Mouse (Mus musculus) megakaryocyte-erythroid progenitor cell, adult 5 weeks (primary cell): ENCODE measurements around the gene C2cd6. TPM values are rescaled to one million over a fixed set of nuclear protein-coding genes. Genes with fewer than 3 reads are reported as not detected.

Experiments used
- polyA plus RNA-seq: library from polyadenylated mRNA; stranded (reverse); fragments of >175 nt; gene quantifications from 2 replicates; pipeline ENCODE4 v1.2.3, GENCODE M21; 2012

The C2cd6 gene
- not detected in 2 replicates for polyA plus RNA-seq

DNA sequence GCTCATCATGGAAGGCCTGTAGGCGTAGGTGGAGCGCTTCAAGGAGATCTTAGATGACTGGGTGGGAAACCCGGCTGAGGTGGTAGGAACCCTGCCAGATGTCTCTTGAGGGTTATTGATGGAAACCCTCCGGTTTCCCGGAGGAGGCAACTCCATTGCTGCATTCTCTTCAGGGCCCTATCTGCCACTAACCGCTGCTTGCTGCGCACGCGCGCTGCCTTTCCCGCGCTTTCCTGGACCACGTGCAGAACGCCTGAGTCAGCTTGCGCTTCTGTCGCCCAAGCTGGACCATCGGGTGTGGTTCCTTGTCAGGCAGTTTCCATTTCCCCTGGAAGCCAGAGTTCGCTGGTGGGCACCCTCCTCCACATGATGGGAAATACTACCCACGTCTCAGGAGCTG, at the start of gene C2cd6:
TSS of gene C2cd6 (minus strand) at position 196 of the 400 bp plus-strand sequence.

DNA sequence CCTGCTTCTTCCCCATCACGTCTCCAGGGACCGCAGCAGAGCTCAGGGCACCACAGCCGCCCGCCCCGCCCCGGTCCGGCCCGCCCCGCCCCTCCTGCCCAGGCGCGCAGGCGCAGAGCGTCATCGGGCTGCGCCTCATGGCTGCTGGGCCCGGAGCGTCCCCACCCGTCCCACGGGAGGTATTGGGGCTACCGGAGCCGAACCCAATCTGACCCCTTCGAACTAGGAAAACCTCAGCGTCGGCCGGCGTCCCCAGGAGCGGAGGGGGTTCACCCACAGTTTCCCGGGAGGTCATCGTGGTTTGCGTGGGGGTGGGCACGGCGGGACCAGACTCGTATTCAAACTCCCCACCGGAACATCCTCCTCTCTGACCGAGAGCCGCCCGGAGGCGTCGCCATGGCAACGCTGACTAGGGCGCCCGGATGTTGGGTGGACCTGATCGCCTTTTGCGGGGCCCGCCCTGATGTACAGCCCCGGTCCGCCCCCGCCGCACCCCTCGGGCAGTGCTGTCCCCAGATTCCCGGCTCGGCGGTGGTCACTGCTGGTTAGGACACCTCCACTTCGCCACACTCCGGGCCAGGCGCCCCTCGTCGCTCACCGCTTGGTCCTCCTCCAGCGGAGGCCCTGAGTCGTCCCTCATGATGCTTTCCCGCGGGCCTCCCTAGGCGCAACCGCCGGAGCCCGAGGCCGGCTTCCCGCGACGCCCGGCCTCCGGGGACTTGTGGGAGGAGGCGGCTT, 25.2 kb upstream of the C2cd6 start, which contains the start of gene Tmem237:
TSS of gene Tmem237 (minus strand) at position 689 of the 738 bp plus-strand sequence.

Other genes starting within 250 kb of the C2cd6 start
- 53.1 and 62.8 TPM in 2 replicates for gene Trak2, start 121.5 kb downstream of the C2cd6 start, polyA plus RNA-seq
- gene Stradb, start 121.4 kb downstream of the C2cd6 start, polyA plus RNA-seq = 2.9 and 5.6 TPM in 2 replicates
- gene Tmem237, start 25.5 kb upstream of the C2cd6 start, polyA plus RNA-seq = 2.6 and 4.4 TPM in 2 replicates
- gene Mpp4, start 68.5 kb upstream of the C2cd6 start, polyA plus RNA-seq = 0.40 and 1.4 TPM in 2 replicates
- gene Als2, start 142.3 kb upstream of the C2cd6 start, polyA plus RNA-seq = 2.0 and 2.8 TPM in 2 replicates
- gene Cdk15, start 162.0 kb upstream of the C2cd6 start, polyA plus RNA-seq = not detected in 2 replicates